Mouse (Mus musculus) gastrocnemius, adult 18-20 months (tissue): ENCODE results near the gene Tmprss3. TPM values are rescaled to one million over a fixed set of nuclear protein-coding genes. Genes with fewer than 3 reads are reported as not detected.
A peak's percentile ranks its signal among the peaks of the same experiment; 100 is the strongest.

Experiments used
- DNase-seq: peaks from one replicate; pipeline ENCODE4 v3.0.0; 2021; ENCODE audit warnings: low spot score
- total RNA-seq, 2 experiments: library from RNA; stranded (reverse); gene quantifications; 2 replicates each; pipeline ENCODE4 v1.2.3; 2021

Gene Tmprss3
- total RNA-seq, 2 experiments from 2014 or later, result not detected

DNA sequence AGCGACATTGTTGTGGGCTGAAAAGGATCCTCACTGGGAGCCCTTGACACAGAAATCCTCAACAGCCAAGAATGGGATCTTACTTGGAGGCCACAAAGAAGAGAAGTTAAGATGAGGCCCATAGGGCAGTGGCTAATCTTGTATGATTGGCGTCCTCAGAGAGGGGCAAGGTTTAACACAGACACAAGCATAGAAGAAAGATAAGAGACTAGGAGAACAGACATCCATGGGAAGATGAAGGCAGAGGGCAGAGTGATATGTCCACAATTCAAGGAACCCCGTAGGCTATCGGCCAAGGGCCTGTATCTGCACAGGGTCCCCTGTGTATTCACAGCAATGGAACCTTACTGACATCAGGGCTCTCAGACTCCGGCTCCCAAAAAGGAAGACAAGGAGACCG lies 3.6 kb downstream of the Tmprss3 start:
- DNase-seq, result no peak

- DNase-seq, result no peak
These were observed 5.4 kb downstream of the Tmprss3 start for GRCm38 (mm10) chr17:31193360-31193759.

- no peak for DNase-seq
These were observed 6.1 kb downstream of the Tmprss3 start for GRCm38 (mm10) chr17:31192663-31193062.

GRCm38 (mm10) chr17:31191825-31192224 lies 7.0 kb downstream of the Tmprss3 start:
- DNase-seq, result no peak

GRCm38 (mm10) chr17:31187370-31187769 lies 11.4 kb downstream of the Tmprss3 start:
- DNase-seq, result peak; percentile 59

GRCm38 (mm10) chr17:31184269-31184990 lies 14.3 kb downstream of the Tmprss3 start:
- DNase-seq, result no peak

DNA sequence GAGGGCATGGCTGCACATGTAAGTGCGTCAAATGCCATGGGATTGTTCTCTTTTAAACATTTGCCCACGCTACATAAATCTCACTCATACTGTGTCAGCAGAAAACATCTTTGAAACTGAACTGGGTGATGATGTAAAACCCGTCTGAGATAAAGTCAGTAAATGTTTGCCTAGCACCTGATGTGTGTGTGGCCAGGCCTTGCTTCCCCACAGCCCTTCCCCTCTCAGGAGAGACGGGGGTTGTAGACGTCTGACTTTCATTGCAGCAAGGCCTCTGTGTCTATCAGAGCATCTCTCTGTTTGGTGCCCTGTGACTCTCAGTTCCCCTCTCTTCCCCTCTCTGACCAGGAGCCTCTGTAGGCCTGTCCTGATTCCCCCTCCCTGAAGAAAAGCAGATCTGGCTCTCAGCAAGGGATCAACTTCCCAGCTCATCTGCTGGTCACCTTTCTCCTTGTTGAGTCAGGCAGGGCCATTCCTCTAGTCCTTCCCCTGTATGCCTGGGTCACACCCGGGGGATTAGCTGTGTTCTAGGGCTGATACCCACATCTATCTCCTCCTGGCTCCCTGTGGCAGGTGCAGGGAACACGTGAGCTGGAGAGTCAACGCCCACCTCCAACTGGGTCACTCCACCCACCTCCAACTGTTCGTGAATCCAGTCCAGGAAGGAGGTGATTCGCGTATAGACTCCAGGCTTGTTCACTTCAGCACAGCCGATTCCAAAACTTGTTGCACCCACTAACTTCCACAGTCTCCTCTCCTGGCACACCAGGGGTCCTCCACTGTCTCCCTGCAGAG lies 15.4 kb downstream of the Tmprss3 start:
- no peak for DNase-seq

DNA sequence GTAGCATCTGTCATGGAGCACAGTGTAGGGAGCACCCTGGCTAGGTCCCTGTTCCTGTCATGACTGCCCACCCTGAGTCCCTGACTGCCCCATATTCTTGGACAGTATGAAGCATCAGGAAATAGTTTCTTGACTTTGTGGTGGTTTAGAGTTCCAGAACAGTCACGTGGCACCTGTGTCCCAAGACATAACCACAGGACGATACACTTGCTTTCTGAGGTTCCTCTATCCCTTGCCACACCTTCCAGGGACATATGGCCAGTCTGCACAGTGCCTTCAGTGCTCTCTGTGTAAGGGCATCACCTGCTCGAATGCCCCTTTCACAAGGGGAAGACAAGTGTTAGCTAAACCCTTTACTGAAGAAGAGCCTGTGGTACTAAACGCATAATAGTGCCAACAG lies 17.3 kb downstream of the Tmprss3 start:
- DNase-seq, result no peak

GRCm38 (mm10) chr17:31176321-31176720 lies 22.5 kb downstream of the Tmprss3 start:
- DNase-seq, result no peak

DNA sequence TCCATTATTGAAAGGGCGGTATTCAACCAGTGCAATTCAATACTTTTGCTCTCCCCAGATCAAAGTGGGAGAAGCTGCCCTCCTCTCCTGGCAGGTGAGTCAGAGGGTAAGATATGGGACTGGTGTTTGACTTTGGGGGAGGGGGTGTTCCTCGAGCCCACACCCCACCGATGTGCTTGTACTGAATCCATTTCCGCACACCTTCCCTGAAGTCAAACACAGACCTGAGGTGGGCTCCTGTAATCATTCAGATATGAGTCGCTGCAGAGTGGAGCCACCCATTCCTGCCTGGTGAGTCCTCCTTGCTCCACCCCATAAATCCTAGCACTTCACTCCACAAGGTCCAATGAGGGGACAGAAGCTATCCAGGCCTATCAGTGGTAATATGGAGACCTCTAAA lies 29.0 kb downstream of the Tmprss3 start:
- no peak for DNase-seq

DNA sequence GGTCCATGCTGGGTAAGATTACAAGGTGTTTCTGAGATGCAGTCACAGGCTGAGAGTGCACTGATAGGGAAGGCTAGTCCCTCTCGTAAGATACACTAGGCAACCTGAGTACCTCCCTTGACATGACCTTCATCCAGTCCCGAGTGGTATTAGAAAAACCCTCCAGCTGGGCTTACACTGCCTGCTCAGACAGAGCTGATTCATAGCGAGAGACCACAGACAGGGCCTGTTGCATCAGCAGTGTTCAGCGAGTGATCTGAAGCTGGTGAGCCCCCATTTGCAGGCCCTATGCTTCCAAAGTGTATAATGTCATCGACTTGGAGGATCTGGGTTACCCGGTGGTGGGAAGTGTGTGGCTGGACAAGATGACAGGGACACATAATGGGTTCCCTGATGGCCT lies 33.6 kb downstream of the Tmprss3 start, which contains the start of gene Tff1:
Tff1 (minus strand) TSS at position 151 of the 400 bp plus-strand sequence.
- DNase-seq, result no peak

DNA sequence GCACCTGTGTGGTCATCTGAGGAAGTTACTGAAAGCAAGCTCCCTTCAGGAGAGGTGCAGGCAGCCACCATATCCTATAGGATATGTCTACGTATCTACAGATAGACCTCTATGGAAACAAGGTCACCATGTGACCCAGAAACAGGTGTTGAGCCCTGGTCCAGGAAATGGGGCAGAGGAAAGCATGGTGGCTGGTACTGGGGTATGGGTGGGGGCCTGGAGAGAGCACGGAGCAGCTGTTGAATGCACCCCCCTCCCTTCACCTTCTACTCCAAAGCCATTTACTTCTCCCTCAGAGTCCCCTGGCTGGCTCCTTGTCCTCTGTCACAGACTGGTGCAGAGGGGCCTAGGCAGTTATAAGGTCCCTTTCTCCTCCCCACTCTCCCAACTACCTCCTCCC lies 35.0 kb downstream of the Tmprss3 start:
- no peak for DNase-seq

- DNase-seq, result no peak
These were observed 36.2 kb downstream of the Tmprss3 start for GRCm38 (mm10) chr17:31162607-31163006.

GRCm38 (mm10) chr17:31160291-31160690 lies 38.5 kb downstream of the Tmprss3 start:
- no peak for DNase-seq

DNA sequence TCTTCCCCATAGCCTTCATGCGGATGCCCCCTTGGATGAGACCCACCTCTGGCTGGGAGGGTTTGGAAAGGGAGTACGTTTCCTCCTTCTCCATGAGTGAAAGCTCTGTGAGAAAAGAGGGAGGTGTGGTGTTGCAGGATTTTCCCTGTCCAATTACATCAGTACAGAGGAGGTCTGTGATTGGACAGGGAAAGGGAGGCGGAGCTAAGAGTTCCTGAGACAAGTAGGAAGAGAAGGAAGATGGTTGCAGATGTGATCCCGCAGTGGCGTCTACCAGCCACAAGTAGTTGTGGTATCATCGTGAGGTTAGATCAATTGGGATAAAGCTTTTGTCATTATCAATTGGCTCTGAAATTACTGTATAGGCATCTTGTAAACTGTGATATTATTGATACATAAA lies 40.9 kb downstream of the Tmprss3 start:
- DNase-seq, result no peak

- DNase-seq, result no peak
These were observed 45.0 kb downstream of the Tmprss3 start for GRCm38 (mm10) chr17:31153785-31154184.

DNA sequence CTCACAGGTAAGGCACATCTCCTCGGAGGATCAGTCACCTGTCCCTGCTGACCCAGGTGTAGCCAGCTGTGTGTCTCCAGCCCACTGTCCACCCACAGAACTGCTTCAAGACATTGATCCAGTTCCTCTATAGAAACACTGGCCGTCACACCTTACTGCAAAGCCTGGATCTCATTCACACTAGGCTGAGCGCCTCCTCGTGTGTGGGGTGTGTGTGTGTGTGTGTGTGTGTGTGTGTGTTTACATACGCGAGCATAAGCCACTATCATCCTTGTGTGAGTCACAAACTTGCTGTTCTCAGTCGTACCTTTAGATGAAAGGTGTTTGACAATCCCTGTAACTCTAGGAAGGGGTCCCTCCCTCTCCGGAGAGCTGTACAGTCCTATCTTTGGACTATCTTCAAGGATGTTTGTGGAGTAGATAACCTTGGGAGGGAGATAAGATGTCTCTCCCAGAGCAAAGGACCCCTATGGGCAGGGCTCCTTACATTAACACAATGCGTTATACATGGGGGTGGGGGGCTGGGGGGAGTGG lies 45.7 kb downstream of the Tmprss3 start:
- DNase-seq, result no peak

- DNase-seq, result no peak
These were observed 46.3 kb downstream of the Tmprss3 start for GRCm38 (mm10) chr17:31152512-31152911.

GRCm38 (mm10) chr17:31145998-31146397 lies 52.8 kb downstream of the Tmprss3 start:
- DNase-seq, result no peak

DNA sequence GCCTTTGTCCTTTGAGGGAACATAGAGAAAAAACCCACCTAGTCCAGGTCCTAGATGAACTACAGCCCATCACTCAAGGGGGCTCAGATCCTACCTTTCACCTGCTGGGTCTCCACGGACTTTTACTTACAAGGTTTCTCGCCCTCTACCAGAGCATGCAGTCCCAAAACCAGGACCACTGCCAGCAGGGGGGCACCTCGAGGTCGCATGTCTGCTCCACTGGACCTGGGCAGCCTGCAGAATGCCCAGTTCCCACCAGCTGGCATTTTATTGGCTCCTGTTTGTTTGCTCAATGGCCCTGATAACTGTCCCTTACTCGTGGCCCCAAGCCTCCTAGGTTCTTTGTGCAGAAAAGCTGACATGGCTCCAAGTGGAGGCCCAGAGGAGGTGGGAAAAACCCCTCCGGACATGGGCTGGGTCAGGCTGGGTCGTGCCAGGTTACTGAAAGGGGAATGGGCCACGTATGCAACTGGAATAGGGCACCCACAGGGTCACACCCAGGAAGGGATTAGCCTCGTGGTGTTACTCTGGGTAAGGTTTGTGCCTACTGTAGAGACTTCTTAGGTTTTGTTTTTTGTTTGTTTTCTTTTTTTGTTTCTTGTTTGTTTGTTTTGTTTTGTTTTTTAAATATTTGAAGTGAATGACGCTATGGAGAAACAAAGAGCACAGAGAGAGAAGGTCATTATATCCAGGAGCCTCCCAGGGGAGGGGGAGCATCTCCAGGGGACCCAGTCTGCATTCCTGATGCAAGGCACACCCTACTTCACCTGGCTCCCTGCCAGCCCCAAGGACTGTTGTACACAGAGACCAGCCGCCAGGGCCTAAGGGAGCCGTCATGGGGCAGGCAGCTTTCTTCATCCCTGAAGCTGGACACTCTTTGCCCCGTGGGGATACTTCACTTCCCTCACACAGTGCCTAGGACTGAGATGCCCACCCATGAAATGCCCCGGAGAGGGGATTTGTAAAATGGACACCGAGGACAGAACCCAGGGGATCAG lies 54.4 kb downstream of the Tmprss3 start, which contains the start of gene Tff2:
Tff2 (minus strand) TSS at position 243 of the 998 bp plus-strand sequence.
- no peak for DNase-seq

- DNase-seq, result no peak
These were observed 56.7 kb downstream of the Tmprss3 start for GRCm38 (mm10) chr17:31142116-31142515.
